In the genomic region with DNA sequence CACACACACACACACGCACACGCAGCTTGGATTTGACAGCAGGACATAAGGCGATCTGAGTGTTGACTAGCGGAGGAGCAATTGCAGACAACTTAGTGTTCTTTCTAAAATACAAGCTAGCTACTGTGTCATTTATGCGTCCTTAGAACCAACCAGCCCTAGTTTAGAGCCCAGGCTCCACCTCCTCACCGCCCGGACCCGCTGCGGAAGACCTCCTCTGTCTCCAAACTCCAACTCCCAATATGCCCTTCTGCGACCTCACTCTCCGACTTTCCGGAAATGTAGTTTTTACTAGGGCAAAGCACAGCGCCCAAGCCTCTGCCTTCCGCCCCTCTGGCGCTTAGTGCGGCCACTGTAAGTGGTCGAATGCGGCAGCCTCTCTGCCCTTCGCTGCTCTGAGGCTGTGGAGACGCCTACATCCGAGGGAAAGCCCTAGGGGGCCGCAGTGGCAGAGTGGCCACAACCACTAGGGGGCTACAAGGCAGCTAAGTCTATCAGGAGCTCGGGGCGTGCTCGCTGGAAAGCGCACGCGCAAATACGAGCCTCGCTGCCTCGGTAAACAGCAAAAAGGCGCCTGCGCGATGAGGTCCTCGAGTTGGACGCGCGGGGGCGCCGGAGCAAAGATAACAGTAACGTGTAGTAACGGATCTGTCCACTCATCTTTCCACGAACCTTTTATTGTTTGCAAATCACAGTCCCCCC, we compare ENCODE assay signal across 8 mouse cellular contexts. TPM values are rescaled to one million over a fixed set of nuclear protein-coding genes. Genes with fewer than 3 reads are reported as not detected.
A peak's percentile ranks its signal among the peaks of the same experiment; 100 is the strongest.
DNase-seq lines count a peak whose midpoint lies in the region; ATAC-seq lines count a peak whose summit lies in the region.

No protein-coding gene starts in this region.

- H3K4me2 ChIP-seq in hindbrain, embryonic 14.5 days (replicated peaks) = peak overlapping the region; percentile 51

- no peaks in the 10 kb centered on the region for H3K9me3 ChIP-seq in hindbrain, embryonic 14.5 days (ENCODE audit: control insufficient read depth, low read length)

- peak overlapping the region; percentile 46 for H3K4me3 ChIP-seq in hindbrain, embryonic 14.5 days (replicated peaks; ENCODE audit: low read length)

- H3K27me3 ChIP-seq in hindbrain, embryonic 14.5 days (ENCODE audit: control insufficient read depth, insufficient read depth, low read length) = no peaks in the 10 kb centered on the region

- 0 out of 2 replicates have a peak, but pooled peaks cover 2% of the 10 kb centered on the region for H3K4me1 ChIP-seq in hindbrain, embryonic 14.5 days (replicated peaks; ENCODE audit: control insufficient read depth, insufficient read depth, low read length)

- DNase-seq in R1 (ENCODE audit: low read depth, low spot score) = peak; percentile 99
- DNase-seq in cerebellum, postnatal 25 days = peak; percentile 98 to 99
- peak; percentile 96 to 97 for DNase-seq in frontal cortex, postnatal 25 days (ENCODE audit: low spot score in 2 of 2)
- DNase-seq in hindbrain, embryonic 14.5 days (ENCODE audit: low spot score) = peak; percentile 98
- DNase-seq in layer of hippocampus, postnatal 36 days = peak; percentile 98
- peak; percentile 100 for DNase-seq in lung, postnatal 36 days
- peak; percentile 99 for DNase-seq in retina, postnatal 1 day
- DNase-seq in urinary bladder, adult 18-20 months (ENCODE audit: low spot score in 2 of 2) = peak; percentile 95

- H3K9ac ChIP-seq in hindbrain, embryonic 14.5 days = peak overlapping the region; percentile 54

- peak overlapping the region; percentile 75 for H3K27ac ChIP-seq in hindbrain, embryonic 14.5 days

- 1% methylated on average over 43 of the region's 43 CpGs for WGBS in hindbrain, embryonic 14.5 days

- no peaks in the 10 kb centered on the region for H3K36me3 ChIP-seq in hindbrain, embryonic 14.5 days (replicated peaks; ENCODE audit: control insufficient read depth, insufficient read depth)

- peak; percentile 94 for ATAC-seq in hindbrain, embryonic 14.5 days (ENCODE audit: low FRiP score)

RNA-seq across cellular contexts. Expression of gene Stard10, which starts 6.4 kb away (rescaled TPM):
- 12.7 and 14.3 TPM in 2 replicates for polyA plus RNA-seq in hindbrain, embryonic 14.5 days (2014; fragmentation: Nextera tagmentation; extraction: Ambion mirVana)
- total RNA-seq in layer of hippocampus, postnatal 36 days (2021) = 10 to 100 TPM; 22.7 to 23.3 TPM

RNA-seq across cellular contexts. Expression of gene Atg16l2, which starts 8.4 kb away (rescaled TPM):
- polyA plus RNA-seq in hindbrain, embryonic 14.5 days (2014; fragmentation: Nextera tagmentation; extraction: Ambion mirVana) = 19.3 and 21.3 TPM in 2 replicates
- total RNA-seq in layer of hippocampus, postnatal 36 days (2021) = 10 to 100 TPM; 42.1 to 42.7 TPM

RNA-seq across cellular contexts. Expression of gene Arap1, which starts 37.4 kb away (rescaled TPM):
- 11.3 and 11.5 TPM in 2 replicates for polyA plus RNA-seq in hindbrain, embryonic 14.5 days (2014; fragmentation: Nextera tagmentation; extraction: Ambion mirVana)
- 10 to 100 TPM; 20.1 to 20.8 TPM for total RNA-seq in layer of hippocampus, postnatal 36 days (2021)

Comparison
In these comparisons a context has a peak if more than half of its experiments do, and no peak if none do; other contexts are left out.
1. Peak in every context shown above with its lines: DNase-seq, ATAC-seq, H3K4me3 ChIP-seq and H3K27ac ChIP-seq.